Mouse (Mus musculus): ENCODE results near the gene Ophn1.

DNA sequence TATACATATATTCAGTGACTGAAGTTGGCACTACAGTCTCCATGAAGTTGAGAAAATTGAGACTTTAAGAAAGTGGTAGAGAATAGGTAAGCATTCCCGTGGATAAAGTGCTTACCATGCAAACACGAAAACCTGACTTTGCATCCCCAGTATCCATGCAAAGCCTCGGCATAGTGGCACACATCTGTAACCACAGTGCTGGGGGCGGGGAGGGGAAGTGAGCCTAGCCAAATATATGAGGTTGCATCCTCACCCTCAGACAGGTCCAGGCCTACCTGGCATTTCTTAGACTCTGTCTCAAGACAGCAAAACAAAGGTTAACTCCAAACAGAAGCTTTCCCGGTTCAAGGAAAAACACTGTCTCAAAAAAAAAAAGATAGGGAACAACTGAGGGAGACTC lies 21.7 kb downstream of the Ophn1 start:
- no peak for TF ChIP-seq CTCF (IDR thresholded peaks at IDR 0.05; ENCODE audit: low read depth, low read length)
- no peak for TF ChIP-seq TAL1 (conservative IDR thresholded peaks at IDR 0.05; ENCODE audit: low read depth, low read length)
- no peak for TF ChIP-seq GATA1 (IDR thresholded peaks at IDR 0.05; ENCODE audit: borderline replicate concordance, low read length)
- TF ChIP-seq GATA2 (IDR thresholded peaks at IDR 0.05; ENCODE audit: borderline replicate concordance, low read depth, low read length): no peak
